ENCODE assay signal across 10 mouse cellular contexts in the genomic region with DNA sequence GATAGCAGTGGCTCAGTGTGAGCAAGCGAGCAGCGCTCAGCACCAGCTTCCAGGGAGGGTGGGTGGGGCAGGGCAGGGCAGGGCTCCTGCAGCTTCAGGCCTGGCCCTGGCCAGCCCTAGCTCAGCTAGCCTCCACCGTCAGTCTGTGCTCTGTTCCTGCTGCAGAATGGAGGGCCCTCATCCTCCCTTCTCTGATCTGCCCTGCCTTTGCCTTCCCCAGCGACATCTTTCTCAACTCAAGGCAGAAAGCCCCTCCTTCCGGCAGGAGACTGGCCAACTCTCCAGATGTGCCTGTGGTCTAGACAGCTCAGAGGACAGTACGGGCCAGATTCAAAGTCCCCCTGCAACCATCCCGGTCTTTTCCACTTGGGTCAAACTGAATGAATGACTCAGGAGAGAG. TPM values are rescaled to one million over a fixed set of nuclear protein-coding genes. Genes with fewer than 3 reads are reported as not detected.
DNase-seq lines count a peak whose midpoint lies in the region; ATAC-seq and TF ChIP-seq lines count a peak whose summit lies in the region.
"Had no signal": no experiment of that assay in that cellular context is flagged by ENCODE, and none has a peak within 500 bp of the region (broad histone marks: within the 10 kb centered on the region; RNA-seq: fewer than 3 reads in every experiment).

No protein-coding gene starts in this region.

- H3K27me3 ChIP-seq in intestine, embryonic 15.5 days (replicated peaks) = no peaks in the 10 kb centered on the region; the same call in 1 of the 2 replicates
- no peaks in the 10 kb centered on the region for H3K27me3 ChIP-seq in stomach, embryonic 15.5 days (replicated peaks)
- H3K27me3 ChIP-seq: hindbrain, embryonic 15.5 days; neural tube, embryonic 13.5 days had no signal

- no peak overlapping the region for H3K4me2 ChIP-seq in intestine, embryonic 15.5 days (replicated peaks)
- no peak overlapping the region for H3K4me2 ChIP-seq in stomach, embryonic 15.5 days

- no peaks in the 10 kb centered on the region for H3K9me3 ChIP-seq in intestine, embryonic 15.5 days
- no peaks in the 10 kb centered on the region for H3K9me3 ChIP-seq in stomach, embryonic 15.5 days
- H3K9me3 ChIP-seq: hindbrain, embryonic 15.5 days; neural tube, embryonic 13.5 days had no signal

- H3K4me3 ChIP-seq in left cerebral cortex, adult 2 months = peak overlapping the region; percentile 47
- no peak overlapping the region for H3K4me3 ChIP-seq in intestine, embryonic 15.5 days (replicated peaks)
- H3K4me3 ChIP-seq in stomach, embryonic 15.5 days (replicated peaks) = no peak overlapping the region
- H3K4me3 ChIP-seq: hindbrain, embryonic 15.5 days; neural tube, embryonic 13.5 days had no signal

- no peak for TF ChIP-seq CTCF in left cerebral cortex, adult 2 months (IDR thresholded peaks at IDR 0.05)

- H3K4me1 ChIP-seq in intestine, embryonic 15.5 days (replicated peaks) = peaks cover 26% of the 10 kb centered on the region
- peaks cover 29% of the 10 kb centered on the region for H3K4me1 ChIP-seq in stomach, embryonic 15.5 days

- peak overlapping the region; percentile 92 for H3K27ac ChIP-seq in left cerebral cortex, adult 2 months
- no peak overlapping the region for H3K27ac ChIP-seq in intestine, embryonic 15.5 days
- H3K27ac ChIP-seq in stomach, embryonic 15.5 days = 0 out of 2 replicates have a peak overlapping the region, but pooled peaks have one; percentile 11
- H3K27ac ChIP-seq: neural tube, embryonic 13.5 days had no signal

- DNase-seq in cerebellum, adult 18-20 months = peak; percentile 46 to 54
- DNase-seq in cerebellum, postnatal 10 days = no peak
- no peak for DNase-seq in left cerebral cortex, adult 2 months (ENCODE audit: extremely low spot score in 1 of 2, low spot score in 2 of 2)
- DNase-seq in left cerebral cortex, postnatal 10 days (ENCODE audit: extremely low spot score in 1 of 2, low spot score in 2 of 2) = no peak
- no peak for DNase-seq in adrenal gland, postnatal 25 days
- no peak for DNase-seq in right cerebral cortex, adult 2 months (ENCODE audit: low spot score in 2 of 2)

- peak; percentile 80 for ATAC-seq in intestine, embryonic 15.5 days
- peak; percentile 65 for ATAC-seq in stomach, embryonic 15.5 days (ENCODE audit: insufficient read depth, low FRiP score, low read depth)

- intact Hi-C loops in left cerebral cortex, adult 2 months (cut with DNase I) = loop anchor here (2.0 kb wide), 2 partner anchors 22 to 58 kb away; no protein-coding TSS in a partner anchor
- intact Hi-C loops in left cerebral cortex, postnatal 10 days (cut with DNase I) = no loop called here

- WGBS in intestine, embryonic 15.5 days = 32% methylated on average over 7 of the region's 7 CpGs
- WGBS in stomach, embryonic 15.5 days = 39% methylated on average over 7 of the region's 7 CpGs

- no peak overlapping the region for H3K9ac ChIP-seq in intestine, embryonic 15.5 days
- no peak overlapping the region for H3K9ac ChIP-seq in stomach, embryonic 15.5 days
- H3K9ac ChIP-seq: hindbrain, embryonic 15.5 days had no signal

- no peaks in the 10 kb centered on the region for H3K36me3 ChIP-seq in intestine, embryonic 15.5 days
- H3K36me3 ChIP-seq in stomach, embryonic 15.5 days = no peaks in the 10 kb centered on the region
- H3K36me3 ChIP-seq: hindbrain, embryonic 15.5 days; neural tube, embryonic 13.5 days had no signal

RNA-seq across cellular contexts. Expression of gene Prkag2, which starts 42.0 kb away (rescaled TPM):
- 100 to 1,000 TPM; 113 to 118 TPM for total RNA-seq in left cerebral cortex, adult 2 months (2021)
- 100 to 1,000 TPM; 125 to 129 TPM for total RNA-seq in left cerebral cortex, postnatal 10 days (2021)
- 52.2 and 52.3 TPM in 2 replicates for polyA plus RNA-seq in intestine, embryonic 15.5 days (2015; fragmentation: Nextera tagmentation; extraction: Ambion mirVana)
- polyA plus RNA-seq in stomach, embryonic 15.5 days (2015; fragmentation: Nextera tagmentation; extraction: Ambion mirVana) = 41.3 and 44.0 TPM in 2 replicates
- 32.5 and 34.8 TPM in 2 replicates for total RNA-seq in adrenal gland, postnatal 25 days (2021)

Comparison
In these comparisons a context has a peak if more than half of its experiments do, and no peak if none do; other contexts are left out.
1. DNase-seq: peak in cerebellum, adult 18-20 months (2 of 2); none in cerebellum, postnatal 10 days (0 of 2), left cerebral cortex, adult 2 months (0 of 2), left cerebral cortex, postnatal 10 days (0 of 2), adrenal gland, postnatal 25 days (single experiment) and right cerebral cortex, adult 2 months (0 of 2).